Mouse (Mus musculus): ENCODE data around the gene Tet2.

Gene Tet2

GRCm38 (mm10) chr3:133435141-133435773 is 109.7 kb downstream of the Tet2 start:
- no peak for DNase-seq

- DNase-seq: no peak
Observed at GRCm38 (mm10) chr3:133429394-133430173, 115.4 kb downstream of the Tet2 start.

GRCm38 (mm10) chr3:133428003-133428402 is 116.9 kb downstream of the Tet2 start:
- DNase-seq: no peak

GRCm38 (mm10) chr3:133423073-133423472 is 121.9 kb downstream of the Tet2 start:
- DNase-seq: no peak

- DNase-seq: no peak
Observed at GRCm38 (mm10) chr3:133414747-133415146, 130.2 kb downstream of the Tet2 start.

Measured in kidney, adult 11 months (tissue).